Mouse (Mus musculus) lung, embryonic 14.5 days (tissue): ENCODE measurements at regions not wholly inside any gene's neighbourhood (a gene's known extent, or its start where the extent isn't known, plus 50 kb on each side); places are given as distances from the start of the nearest gene placed in this dataset.

ENCODE experiments used
- ATAC-seq: fragments of 200-750 bp; cut with Nextera tagmentation; 2 replicates; pipeline ENCODE4 v1.8.0; 2017; ENCODE audit warnings: mild to moderate bottlenecking, moderate TSS enrichment, moderate library complexity; ENCODE audit not compliant: insufficient read depth
- DNase-seq: peaks from one replicate; pipeline ENCODE4 v3.0.0-alpha.2; 2015
- H3K27ac ChIP-seq: fragments of 300-500 bp; sonication (generic); 2 replicates; pipeline ENCODE4 v1.5.1; 2014; ENCODE audit warnings: low read depth, mild to moderate bottlenecking, moderate library complexity
- H3K27me3 ChIP-seq: fragments of 300-500 bp; sonication (generic); 2 replicates; pipeline ENCODE4 v1.6.1; 2014; ENCODE audit warnings: low read length, control low read depth; ENCODE audit not compliant: insufficient read depth
- H3K36me3 ChIP-seq: fragments of 300-500 bp; sonication (generic); 2 replicates; pipeline ENCODE4 v1.6.1; 2014; ENCODE audit warnings: control low read depth; ENCODE audit not compliant: insufficient read depth
- H3K4me1 ChIP-seq: fragments of 300-500 bp; sonication (generic); 2 replicates; pipeline ENCODE4 v1.6.1; 2014; ENCODE audit warnings: antibody characterized with exemption, control low read depth; ENCODE audit not compliant: insufficient read depth
- H3K4me2 ChIP-seq: fragments of 300-500 bp; sonication (generic); 2 replicates; pipeline ENCODE4 v1.6.1; 2014; ENCODE audit warnings: mild to moderate bottlenecking
- H3K4me3 ChIP-seq: fragments of 300-500 bp; sonication (generic); 2 replicates; pipeline ENCODE4 v1.5.1; 2014; ENCODE audit warnings: low read depth, low read length
- H3K9ac ChIP-seq: fragments of 300-500 bp; sonication (generic); 2 replicates; pipeline ENCODE4 v1.6.1; 2014
- H3K9me3 ChIP-seq: fragments of 300-500 bp; sonication (generic); 2 replicates; pipeline ENCODE4 v1.6.1; 2016; ENCODE audit warnings: low read depth, low read length, control low read depth
- CTCF ChIP-seq: IDR thresholded peaks from 2 replicates; pipeline ENCODE4 v1.5.1; 2016; ENCODE audit warnings: antibody characterized with exemption, low read depth
- WGBS: fragments of 180-500 bp; shearing (Covaris S2); extraction: QIAGEN DNeasy Blood & Tissue Kit; methylation state at CpG from one replicate; pipeline ENCODE4 v1.1.7; 2014; 5-methylcytosine and 5-hydroxymethylcytosine counted together

GRCm38 (mm10) chr15:42768396-42768795 lies 2634.2 kb downstream of the 9330182O14Rik start:
- TF ChIP-seq CTCF, result no peak
- no peak overlapping the region for H3K4me3 ChIP-seq
- no peak overlapping the region for H3K4me2 ChIP-seq
- WGBS, result 15% methylated on average over 3 of the region's 3 CpGs
- no peak for ATAC-seq
- no peaks in the 10 kb centered on the region for H3K9me3 ChIP-seq
- H3K9ac ChIP-seq, result no peak overlapping the region
- DNase-seq, result no peak
- H3K27ac ChIP-seq, result no peak overlapping the region
- H3K27me3 ChIP-seq, result no peaks in the 10 kb centered on the region
- no peaks in the 10 kb centered on the region for H3K36me3 ChIP-seq
- no peaks in the 10 kb centered on the region for H3K4me1 ChIP-seq

DNA sequence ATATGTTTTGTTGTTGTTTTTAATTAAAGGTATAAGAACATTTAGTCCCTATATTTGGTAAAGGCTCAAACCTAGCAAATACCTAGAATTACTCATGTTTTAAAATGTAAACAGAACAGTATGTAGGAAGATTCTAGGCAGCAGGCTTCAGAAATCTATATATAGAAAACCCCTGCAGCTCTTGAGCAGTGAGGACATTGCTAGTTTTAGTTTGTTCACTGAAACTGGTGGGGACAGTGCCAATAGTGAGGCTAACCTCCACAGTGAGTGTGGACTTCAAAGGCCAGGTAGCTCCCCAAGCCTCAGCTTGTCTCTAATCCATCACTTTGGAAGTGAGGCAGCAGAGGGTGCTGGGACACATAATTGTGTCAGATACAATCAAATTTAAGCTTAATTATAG lies 2645.7 kb downstream of the 9330182O14Rik start:
- no peak for ATAC-seq
- Histone ChIP-seq H3K9me3 (no peaks in the 10 kb centered on the region), H3K4me1 (no peaks in the 10 kb centered on the region), H3K4me3 (no peak overlapping the region), H3K27ac (no peak overlapping the region), H3K36me3 (no peaks in the 10 kb centered on the region), H3K4me2 (no peak overlapping the region), H3K9ac (no peak overlapping the region), H3K27me3 (no peaks in the 10 kb centered on the region)
- no peak for DNase-seq
- no peak for TF ChIP-seq CTCF

- no peak for DNase-seq
Measured at GRCm38 (mm10) chr15:42801217-42801616, 2667.1 kb downstream of the 9330182O14Rik start.

DNA sequence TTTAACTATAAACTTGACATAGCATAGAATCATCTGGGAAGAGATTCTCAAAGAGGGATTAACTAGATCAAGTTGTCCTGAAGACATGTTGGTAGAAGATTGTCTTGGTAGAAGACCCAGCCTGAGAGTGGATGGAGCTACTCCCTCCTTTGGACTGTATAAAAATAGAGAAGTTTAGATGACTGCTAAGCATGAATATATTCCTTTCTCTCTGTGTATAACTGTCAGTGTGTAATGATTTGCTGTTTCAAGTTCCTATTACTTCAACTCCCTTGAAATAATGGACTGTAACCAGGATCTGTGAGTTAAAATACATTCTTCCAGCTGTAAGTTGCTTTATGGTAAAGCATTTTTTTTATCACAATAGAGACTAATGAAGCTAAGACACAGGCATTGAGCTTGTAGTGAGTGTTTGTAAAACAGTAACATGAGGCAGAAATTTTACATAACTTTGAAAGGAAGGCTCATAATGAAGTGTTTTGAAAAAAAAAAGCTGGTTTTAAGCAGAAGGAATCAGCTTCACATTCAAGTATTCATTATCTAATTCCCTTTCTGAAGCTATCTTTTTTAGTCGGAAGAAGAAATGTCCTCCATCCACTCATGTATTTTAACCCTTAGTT lies 2676.8 kb downstream of the 9330182O14Rik start:
- no peaks in the 10 kb centered on the region for H3K4me1 ChIP-seq
- no peaks in the 10 kb centered on the region for H3K27me3 ChIP-seq
- no peaks in the 10 kb centered on the region for H3K36me3 ChIP-seq
- H3K4me3 ChIP-seq, result no peak overlapping the region
- no peak overlapping the region for H3K9ac ChIP-seq
- no peak overlapping the region for H3K27ac ChIP-seq
- ATAC-seq, result peak; percentile 52; the same call in 1 of the 2 replicates
- TF ChIP-seq CTCF, result no peak
- H3K4me2 ChIP-seq, result no peak overlapping the region
- DNase-seq, result peak; percentile 66
- WGBS, result 33% methylated on average over 1 of the region's 1 CpGs
- no peaks in the 10 kb centered on the region for H3K9me3 ChIP-seq

More at GRCm38 (mm10) chr15:42801217-42801616, 2667.1 kb downstream of the 9330182O14Rik start:
- H3K36me3 ChIP-seq, result no peaks in the 10 kb centered on the region
- no peak overlapping the region for H3K27ac ChIP-seq
- H3K9me3 ChIP-seq, result no peaks in the 10 kb centered on the region
- H3K4me2 ChIP-seq, result no peak overlapping the region
- ATAC-seq, result no peak
- H3K9ac ChIP-seq, result no peak overlapping the region
- TF ChIP-seq CTCF, result no peak
- WGBS, result 91% methylated on average over 1 of the region's 1 CpGs
- no peak overlapping the region for H3K4me3 ChIP-seq
- no peaks in the 10 kb centered on the region for H3K4me1 ChIP-seq
- no peaks in the 10 kb centered on the region for H3K27me3 ChIP-seq

DNA sequence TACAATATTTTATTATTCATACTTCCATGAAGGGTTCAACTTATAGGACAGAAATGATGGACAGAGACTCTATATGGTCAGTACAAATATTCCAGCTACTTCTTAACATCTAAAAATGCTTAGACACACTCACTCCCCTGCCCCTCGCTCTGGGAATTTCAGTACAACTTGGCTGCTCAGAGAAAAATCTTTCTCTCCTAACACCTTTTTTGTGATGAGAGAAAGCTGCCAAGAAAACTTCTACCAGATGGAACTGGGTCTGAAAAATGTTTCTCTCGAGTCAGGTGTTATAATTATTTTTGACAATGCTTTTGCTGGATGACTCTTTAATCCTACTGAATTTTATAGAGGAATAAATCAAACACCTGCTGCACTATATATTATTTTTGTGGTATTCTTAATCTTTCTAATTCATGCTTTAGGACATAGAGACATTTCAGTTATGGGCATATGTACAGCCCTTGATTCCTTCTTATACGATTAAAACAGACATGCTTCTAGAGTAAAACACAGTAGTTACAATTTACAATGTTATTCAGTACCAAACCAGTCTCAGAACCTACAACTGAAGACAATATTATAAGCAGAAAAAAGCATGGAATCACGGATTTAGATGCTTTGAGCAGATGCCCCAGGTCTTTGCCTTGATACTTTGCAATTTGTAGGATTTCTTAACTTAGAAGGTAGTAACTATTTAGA lies 2681.0 kb downstream of the 9330182O14Rik start:
- no peaks in the 10 kb centered on the region for H3K9me3 ChIP-seq
- no peaks in the 10 kb centered on the region for H3K27me3 ChIP-seq
- no peak overlapping the region for H3K9ac ChIP-seq
- TF ChIP-seq CTCF, result no peak
- H3K4me2 ChIP-seq, result no peak overlapping the region
- no peak overlapping the region for H3K27ac ChIP-seq
- DNase-seq (no peak), ATAC-seq (no peak)
- H3K4me1 ChIP-seq, result no peaks in the 10 kb centered on the region
- H3K36me3 ChIP-seq, result no peaks in the 10 kb centered on the region
- H3K4me3 ChIP-seq, result no peak overlapping the region
- 56% methylated on average over 4 of the region's 4 CpGs for WGBS

GRCm38 (mm10) chr15:42838839-42839238 lies 2704.7 kb downstream of the 9330182O14Rik start:
- H3K27me3 ChIP-seq, result no peaks in the 10 kb centered on the region
- H3K4me3 ChIP-seq, result no peak overlapping the region
- H3K4me1 ChIP-seq, result no peaks in the 10 kb centered on the region
- ATAC-seq (no peak), DNase-seq (no peak)
- no peak for TF ChIP-seq CTCF
- no peak overlapping the region for H3K4me2 ChIP-seq
- 79% methylated on average over 1 of the region's 1 CpGs for WGBS
- H3K9me3 ChIP-seq, result no peaks in the 10 kb centered on the region
- H3K9ac ChIP-seq, result no peak overlapping the region
- no peaks in the 10 kb centered on the region for H3K36me3 ChIP-seq
- no peak overlapping the region for H3K27ac ChIP-seq

GRCm38 (mm10) chr15:42850003-42850402 lies 2715.8 kb downstream of the 9330182O14Rik start:
- ATAC-seq, result no peak
- no peak overlapping the region for H3K4me2 ChIP-seq
- no peaks in the 10 kb centered on the region for H3K36me3 ChIP-seq
- WGBS, result 73% methylated on average over 2 of the region's 2 CpGs
- H3K27me3 ChIP-seq, result no peaks in the 10 kb centered on the region
- no peak overlapping the region for H3K27ac ChIP-seq
- H3K4me1 ChIP-seq, result no peaks in the 10 kb centered on the region
- H3K4me3 ChIP-seq, result no peak overlapping the region
- no peak for TF ChIP-seq CTCF
- DNase-seq, result peak; percentile 31
- H3K9me3 ChIP-seq, result no peaks in the 10 kb centered on the region
- no peak overlapping the region for H3K9ac ChIP-seq
